Mouse (Mus musculus) thymus, adult 2 months (tissue): ENCODE data around the gene Plppr2.

Experiments
- CTCF ChIP-seq: fragments of 200-500 bp; IDR thresholded peaks from 2 replicates; pipeline ENCODE4 v1.5.1; 2012; ENCODE audit warnings: mild to moderate bottlenecking, control low read depth, low read length, moderate library complexity, borderline replicate concordance; ENCODE audit not compliant: control insufficient read depth, poor library complexity, insufficient read depth; ENCODE audit errors: extremely low read depth
- POLR2A ChIP-seq: fragments of 200-500 bp; IDR thresholded peaks from 2 replicates; pipeline ENCODE4 v1.6.1; 2012; ENCODE audit warnings: mild to moderate bottlenecking, low read length, control low read depth, moderate library complexity; ENCODE audit not compliant: control insufficient read depth, poor library complexity, insufficient read depth; ENCODE audit errors: extremely low read depth

GRCm38 (mm10) chr9:21944267-21944666 is 7.4 kb downstream of the Plppr2 start:
- no peak for TF ChIP-seq CTCF
- TF ChIP-seq POLR2A, result no peak
